Mouse (Mus musculus) megakaryocyte, adult 5-6 weeks (primary cell): ENCODE data around the gene Arl1. TPM values are rescaled to one million over a fixed set of nuclear protein-coding genes. Genes with fewer than 3 reads are reported as not detected.
A peak's percentile ranks its signal among the peaks of the same experiment; 100 is the strongest.
"Not testable (repeated sequence)": the region's sequence is repeated elsewhere in the genome, so short reads cannot be mapped to it uniquely, and the experiment has no call there.

Experiments
- ATAC-seq: 2 replicates; pipeline ENCODE4 v1.8.0; 2016; ENCODE audit warnings: mild to moderate bottlenecking, inconsistent platforms; ENCODE audit not compliant: poor library complexity, severe bottlenecking
- total RNA-seq, 2 experiments: library from RNA; stranded (forward) in 1 of 2; stranded (reverse) in 1 of 2; fragments of 153-499, 151-499 nt in 1 of 2; fragments of 221-1000, 200-1000 nt in 1 of 2; gene quantifications; 2 replicates each; pipeline versions ENCODE4 v1.2.3 to v1.2.4; 2015 to 2017

Gene Arl1
- total RNA-seq (2015) (76.8 and 80.8 TPM in 2 replicates), total RNA-seq (2017) (72.0 and 81.6 TPM in 2 replicates)

- peak; percentile 85 for ATAC-seq
Measured at GRCm38 (mm10) chr10:88730571-88731495, at the start of gene Arl1. Gene Arl1, plus strand, starts transcription at chr10:88730858.

- ATAC-seq, result no peak
Measured at GRCm38 (mm10) chr10:88682904-88683563, 47.6 kb upstream of the Arl1 start.

DNA sequence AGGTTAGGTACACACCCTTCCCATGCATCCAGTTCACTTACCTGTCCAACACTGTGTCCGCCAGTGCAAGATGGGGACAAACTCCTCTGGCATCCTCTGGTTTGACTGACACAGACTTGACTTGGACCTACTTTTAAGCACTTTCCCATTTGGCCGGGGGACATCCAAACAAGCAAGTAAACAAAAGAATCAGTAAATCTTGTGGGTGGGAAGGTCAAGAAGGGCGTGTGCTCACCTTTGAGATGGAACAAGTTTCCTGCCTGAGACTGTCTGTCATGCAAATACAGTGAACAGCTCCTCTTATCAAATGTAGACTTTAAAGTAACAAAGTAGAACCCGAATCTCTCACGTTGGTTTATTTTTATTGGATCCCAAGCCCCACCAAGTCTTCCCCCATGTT, 45.7 kb upstream of the Arl1 start, which contains the start of gene Spic:
Gene Spic, minus strand, starts transcription at position 91 of the 400 bp plus-strand sequence.
- no peak for ATAC-seq

DNA sequence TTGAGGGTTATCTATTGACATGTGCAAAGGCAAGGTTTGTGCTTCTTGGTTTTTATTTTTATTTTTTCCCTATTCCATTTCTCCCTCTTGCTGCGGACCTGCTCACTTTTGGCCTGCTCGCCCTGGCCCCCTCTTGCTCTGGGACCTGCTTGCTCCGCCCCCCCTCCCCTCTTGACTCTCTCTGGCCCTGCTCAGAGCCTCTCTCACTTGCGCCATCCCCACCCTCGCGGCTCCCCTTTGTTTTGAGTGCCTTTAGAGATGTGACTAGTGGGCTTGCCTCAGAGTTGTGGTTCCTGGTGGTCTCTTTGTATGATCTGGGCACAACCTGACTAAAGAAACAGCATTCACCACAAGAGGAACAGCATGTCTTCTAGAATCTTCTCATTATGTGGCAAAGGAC, 29.7 kb upstream of the Arl1 start:
- ATAC-seq, result no peak

DNA sequence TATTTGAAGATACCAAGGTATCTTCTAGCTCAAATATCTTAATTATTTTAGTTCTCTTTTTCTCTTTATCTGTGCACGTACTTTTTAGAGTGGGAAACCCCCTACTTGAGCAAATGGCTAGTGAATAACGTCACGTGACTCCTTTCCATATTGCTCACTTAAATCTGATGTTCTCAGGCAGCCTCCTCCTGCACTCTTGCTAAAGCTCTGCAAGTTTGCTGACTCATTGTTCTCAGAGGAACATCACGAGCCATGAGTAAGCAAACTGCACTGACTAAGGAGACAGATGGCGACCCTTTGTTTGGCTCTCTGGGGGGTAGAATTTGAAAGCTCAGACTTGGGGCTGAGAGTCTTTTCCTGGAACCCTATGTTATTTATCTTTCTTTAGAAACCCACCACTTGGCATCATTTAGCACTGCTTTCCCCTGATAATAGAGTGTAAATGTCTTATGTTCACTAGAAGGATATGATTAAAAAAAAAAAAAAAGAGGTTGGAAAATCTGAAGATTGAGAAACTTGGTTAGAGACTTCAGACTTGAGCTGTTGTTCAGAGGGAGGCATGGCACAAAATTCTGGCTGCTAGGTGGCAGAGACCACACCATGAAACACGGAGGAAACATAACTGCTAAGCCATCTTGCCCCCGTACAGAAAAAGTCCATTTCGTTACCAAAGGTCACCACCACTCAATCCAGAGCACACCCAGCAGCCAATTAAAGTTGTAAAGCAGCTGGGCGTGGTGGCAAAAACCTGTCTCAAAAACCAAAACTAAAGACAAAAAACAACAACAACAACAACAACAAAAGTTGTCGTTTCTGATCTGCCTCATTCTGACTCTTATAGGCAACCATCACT, 21.8 kb upstream of the Arl1 start:
- peak; percentile 64 for ATAC-seq

GRCm38 (mm10) chr10:88712359-88712758, 18.3 kb upstream of the Arl1 start:
- peak; percentile 88 for ATAC-seq

- ATAC-seq, result peak; percentile 58
Measured at GRCm38 (mm10) chr10:88714744-88715143, 15.9 kb upstream of the Arl1 start.

DNA sequence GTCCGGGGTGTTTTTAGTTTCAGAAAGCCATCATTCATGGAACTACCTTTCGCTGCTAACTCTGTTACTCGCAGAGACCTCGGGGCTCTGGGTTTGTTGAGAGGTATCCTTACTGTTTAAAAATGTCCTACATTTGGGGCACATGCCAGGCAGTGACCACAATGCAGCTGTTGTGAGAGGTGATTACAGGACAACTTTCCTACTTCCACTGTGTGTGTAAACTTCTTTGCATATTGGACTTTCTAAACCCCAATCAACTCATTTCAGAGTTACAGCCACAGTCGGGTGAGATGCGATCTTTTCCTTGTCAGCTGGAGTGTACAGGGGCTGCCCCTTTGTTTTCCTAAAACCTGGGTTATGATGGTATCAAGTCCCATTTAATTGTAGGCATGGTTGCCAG, 15.0 kb upstream of the Arl1 start:
- ATAC-seq, result no peak

DNA sequence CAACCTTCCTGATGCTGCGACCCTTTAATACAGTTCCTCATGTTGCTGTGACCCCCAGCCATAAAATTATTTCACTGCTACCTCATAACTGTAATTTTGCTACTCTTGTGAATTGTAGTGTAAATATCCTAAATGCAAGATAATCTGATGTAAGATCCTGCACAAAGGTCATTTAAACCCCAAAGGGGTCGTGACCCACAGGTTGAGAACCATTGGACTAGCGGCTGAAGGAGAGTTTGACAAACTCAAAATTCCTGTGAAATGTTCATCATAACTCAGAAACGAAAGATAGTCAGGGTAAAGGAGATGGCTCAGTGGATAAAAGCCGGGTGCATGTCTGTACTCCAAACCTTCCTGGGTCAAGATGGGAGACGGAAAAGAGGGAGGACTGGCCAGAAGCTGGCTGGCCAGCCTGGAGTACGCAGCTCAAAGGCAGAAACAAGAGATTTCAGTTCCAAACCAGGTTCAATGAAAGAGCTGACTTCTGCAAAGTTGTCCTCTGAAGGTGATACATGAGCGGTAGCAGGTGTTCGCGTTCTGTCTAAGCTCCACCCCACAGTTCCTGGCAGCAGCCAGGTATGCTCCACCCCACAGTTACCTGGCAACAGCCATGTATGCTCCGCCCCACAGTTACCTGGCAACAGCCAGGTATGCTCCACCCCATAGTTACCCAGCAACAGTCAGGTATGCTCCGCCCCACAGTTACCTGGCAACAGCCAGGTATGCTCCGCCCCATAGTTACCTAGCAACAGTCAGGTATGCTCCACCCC, 13.5 kb upstream of the Arl1 start:
- no peak for ATAC-seq

- no peak for ATAC-seq
Measured at GRCm38 (mm10) chr10:88717756-88718025, 13.0 kb upstream of the Arl1 start.

GRCm38 (mm10) chr10:88719618-88720017, 11.0 kb upstream of the Arl1 start:
- peak; percentile 45; the same call in 1 of the 2 replicates for ATAC-seq

DNA sequence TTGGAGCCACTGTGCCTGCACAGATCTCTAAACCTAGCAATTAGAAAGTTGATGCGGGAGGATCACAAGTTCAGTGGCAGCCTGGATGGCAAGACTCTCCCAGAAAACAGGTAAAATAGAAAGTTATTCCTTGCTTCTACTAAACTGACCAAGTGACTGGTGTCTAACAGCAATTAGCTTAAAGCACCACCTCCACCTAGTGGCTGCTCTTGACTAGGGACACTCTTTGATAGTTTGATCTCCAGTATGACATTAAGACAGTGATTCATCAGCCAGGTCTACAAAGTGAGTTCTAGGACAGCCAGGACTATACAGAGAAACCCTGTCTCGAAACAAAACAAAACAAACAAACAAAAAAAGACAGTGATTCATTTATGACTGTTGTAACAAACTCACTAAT, 5.3 kb upstream of the Arl1 start:
- peak; percentile 71 for ATAC-seq

DNA sequence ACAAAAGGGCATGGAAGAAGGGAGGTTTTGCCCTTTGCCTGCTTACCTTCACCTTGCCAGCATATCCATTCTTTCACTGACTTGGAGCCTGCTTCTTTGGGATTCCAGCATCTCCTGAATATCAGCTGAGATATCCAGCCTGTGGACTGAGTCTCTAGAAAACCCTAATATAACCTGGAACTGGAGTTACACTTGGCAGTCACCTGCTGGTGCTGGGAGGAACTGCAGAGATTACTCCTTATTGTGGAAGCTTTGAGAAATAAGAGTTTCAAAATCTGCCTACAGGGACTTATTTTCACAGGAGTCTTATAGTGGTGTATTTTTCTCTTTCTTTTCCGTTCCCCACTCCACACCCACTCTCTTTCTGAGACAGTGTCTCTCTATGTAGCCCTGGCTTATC, 3.5 kb upstream of the Arl1 start:
- ATAC-seq, result no peak

- ATAC-seq, result no peak
Measured at GRCm38 (mm10) chr10:88728166-88728565, 2.5 kb upstream of the Arl1 start.

DNA sequence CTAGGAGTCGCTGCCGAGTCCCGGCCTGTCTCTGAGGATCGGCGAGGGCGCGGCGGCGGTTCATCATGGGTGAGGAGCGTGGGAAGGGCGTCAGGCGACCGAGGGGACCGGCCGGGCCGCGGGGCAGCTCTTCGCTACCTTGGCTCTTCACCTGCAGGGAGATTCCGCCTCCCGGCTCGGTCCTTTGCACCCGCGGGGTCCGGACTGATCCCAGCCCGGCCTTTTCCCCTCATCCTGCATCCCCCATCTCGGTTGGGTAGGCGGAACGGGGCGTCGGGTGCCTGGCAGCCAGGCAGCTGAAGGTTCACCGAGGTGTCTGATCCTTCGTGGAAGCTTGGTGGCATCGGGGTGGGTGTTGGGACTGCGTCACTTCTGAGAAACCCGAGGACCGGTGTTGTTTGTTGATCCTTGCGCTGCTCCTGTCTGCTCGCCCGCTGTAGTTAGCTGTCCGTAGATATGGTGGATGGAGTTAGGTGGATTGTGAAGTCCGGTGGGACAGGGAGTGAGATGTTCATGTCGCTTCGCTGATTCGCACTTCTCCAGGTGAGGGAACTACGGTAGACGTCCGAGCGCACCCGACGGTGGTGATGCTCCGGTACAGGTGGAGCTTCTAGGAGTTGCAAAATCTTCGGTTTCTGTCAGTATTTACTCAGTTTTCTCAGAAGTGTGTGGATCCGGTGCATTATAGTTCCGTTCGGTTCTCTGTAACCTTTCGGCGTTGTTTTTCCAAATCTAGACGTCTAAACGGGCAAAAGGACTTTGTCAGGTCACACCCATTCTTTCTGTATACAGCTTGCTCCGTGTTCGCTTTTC, 1.0 kb downstream of the Arl1 start:
- peak; percentile 26 for ATAC-seq

DNA sequence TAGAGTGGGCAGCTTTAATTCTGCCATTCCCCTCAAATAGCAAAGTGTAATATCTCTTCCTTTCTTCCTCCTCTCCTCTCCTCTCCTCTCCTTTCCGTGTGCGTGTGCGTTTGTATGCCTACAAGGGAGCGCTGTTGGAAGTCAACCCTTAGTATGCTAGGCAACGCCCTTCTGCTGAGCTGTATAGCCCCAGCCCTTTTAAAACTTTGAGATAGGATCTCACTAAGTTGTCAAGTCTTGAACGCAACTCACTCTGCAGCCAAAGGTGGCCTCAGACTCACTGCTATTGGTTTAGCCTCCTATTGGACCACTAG, 1.6 kb downstream of the Arl1 start:
- no peak for ATAC-seq

- ATAC-seq, result not testable (repeated sequence)
Measured at GRCm38 (mm10) chr10:88739074-88739473, 8.4 kb downstream of the Arl1 start.

DNA sequence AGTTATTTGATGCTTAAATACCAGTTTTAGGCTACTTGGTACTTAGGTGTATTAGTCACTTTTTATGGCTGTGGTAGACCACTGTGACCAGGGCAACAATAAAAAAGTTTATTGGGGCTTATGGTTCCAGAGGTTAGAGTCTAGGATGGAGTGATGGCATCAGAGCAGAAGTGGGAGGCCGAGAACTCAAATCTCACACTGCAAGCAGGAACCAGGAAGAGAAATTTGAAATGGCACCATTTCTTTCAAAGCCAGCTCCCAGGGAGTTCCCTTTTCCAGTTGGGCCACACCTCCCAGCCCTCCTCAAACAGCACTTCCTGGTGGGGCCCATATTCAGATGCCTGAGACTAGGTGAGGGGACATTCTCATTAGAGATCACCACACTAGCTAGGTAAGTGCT, 9.2 kb downstream of the Arl1 start:
- peak; percentile 63 for ATAC-seq

GRCm38 (mm10) chr10:88740781-88741180, 10.1 kb downstream of the Arl1 start:
- ATAC-seq, result no peak

- ATAC-seq, result peak; percentile 71
Measured at GRCm38 (mm10) chr10:88741426-88741825, 10.8 kb downstream of the Arl1 start.
